Mouse (Mus musculus) testis, postnatal 14 days (tissue): Measurements from ENCODE around the gene Dnah2.

Experiments
- DNase-seq: peaks from one replicate; pipeline ENCODE4 v3.0.0; 2021; ENCODE audit warnings: low spot score

Dnah2 gene

DNA sequence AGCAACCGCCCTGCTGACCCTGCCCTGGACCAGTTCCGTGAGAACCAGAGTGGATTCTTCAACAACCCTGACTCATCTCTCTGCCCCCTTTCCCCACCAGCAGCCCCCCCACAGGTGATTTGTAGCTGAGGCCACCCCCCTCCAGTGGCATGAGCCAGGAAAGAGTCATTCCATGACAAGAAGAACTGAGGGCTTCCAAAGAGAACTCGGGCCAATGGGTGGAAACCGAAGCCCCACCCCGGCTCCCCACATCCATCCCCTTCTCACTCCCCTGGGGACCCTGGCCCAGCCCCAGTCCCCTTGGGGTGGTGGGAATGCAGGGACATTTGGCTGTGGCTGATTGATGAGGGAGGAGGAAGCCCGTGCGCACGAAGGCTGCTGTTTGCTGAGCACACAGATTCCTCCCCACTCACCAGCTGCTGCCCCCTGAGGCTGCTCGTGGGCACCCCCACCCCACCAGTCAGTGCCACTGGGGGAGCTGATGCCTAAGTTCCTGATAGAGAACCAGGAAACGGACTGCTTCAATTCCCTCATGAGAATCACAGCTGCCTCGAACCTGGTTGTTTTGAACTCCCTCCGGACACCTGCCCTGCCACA, at the start of gene Dnah2:
Dnah2 (minus strand) TSS at position 51 of the 597 bp plus-strand sequence.
- DNase-seq = no peak

DNA sequence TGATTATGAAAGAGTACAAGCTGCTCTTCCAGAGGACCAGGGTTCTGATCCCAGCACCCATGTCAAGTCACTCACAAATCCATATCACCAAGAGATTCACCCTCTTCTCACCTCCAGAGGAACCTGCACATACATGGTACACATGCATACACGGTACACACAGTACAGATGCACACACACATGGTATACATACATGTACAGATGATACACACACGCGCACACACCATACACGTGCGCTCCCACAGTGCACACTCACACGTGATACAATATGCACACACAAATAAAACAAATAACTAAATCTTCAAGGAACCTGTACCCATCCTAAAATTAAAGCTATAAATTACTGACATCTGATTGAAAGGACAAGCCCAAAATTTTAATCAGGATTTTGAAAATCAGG, 45.9 kb upstream of the Dnah2 start:
- no peak for DNase-seq

DNA sequence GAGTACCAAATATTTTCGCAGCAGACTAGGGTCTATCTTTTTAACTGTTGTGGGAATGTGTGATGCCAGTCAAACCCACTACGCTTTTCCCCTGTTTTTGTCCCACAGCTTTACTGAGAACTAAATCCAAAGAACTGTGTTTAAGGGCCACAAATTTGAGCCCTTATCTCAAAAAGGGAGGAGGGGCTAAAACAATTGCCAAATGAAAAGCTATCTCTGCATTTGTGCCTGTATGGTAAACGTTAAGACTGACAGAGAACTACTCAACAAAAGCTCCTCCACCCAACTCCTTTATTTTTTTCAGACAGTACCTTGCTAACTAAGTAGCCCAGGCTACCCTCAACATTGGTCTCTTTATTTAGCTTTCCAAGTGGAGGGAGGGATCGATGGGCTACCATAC, 43.9 kb upstream of the Dnah2 start:
- no peak for DNase-seq

DNA sequence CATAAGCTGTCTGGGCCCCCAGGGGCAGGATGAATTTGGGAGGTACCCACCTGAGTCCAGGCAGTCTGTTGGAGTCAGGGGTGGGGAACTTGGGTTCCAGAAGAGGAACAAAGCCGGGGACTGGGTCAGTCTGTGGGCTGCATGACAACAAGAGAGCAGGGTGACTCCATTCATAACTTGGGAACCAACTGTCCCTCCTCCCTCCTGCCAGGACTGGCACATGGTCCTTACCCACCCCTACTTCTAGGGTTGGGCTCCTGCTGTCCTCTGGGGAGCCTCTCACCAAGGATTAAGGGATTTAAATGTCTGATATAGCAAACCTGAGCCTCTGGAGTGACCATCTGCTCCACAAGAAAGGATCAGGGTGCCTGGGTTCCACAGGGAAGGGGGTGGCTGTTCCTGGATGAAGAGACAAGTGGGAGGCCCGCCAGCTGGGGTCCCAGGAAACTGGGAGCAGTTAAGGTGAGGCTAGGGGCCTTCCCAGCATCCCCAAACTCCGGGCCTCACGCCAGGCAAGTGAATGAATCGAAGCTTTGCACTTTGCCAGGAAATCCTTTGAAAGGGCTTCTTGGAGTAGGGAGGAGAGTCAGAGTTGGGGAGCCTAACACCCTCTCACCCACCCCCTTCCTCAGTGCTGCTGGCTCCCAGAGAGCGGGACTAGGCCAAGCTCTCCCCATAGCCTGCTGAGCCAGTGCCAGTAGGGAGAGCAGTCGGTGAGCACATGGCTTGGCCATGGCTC, 43.2 kb upstream of the Dnah2 start:
- no peak for DNase-seq

DNA sequence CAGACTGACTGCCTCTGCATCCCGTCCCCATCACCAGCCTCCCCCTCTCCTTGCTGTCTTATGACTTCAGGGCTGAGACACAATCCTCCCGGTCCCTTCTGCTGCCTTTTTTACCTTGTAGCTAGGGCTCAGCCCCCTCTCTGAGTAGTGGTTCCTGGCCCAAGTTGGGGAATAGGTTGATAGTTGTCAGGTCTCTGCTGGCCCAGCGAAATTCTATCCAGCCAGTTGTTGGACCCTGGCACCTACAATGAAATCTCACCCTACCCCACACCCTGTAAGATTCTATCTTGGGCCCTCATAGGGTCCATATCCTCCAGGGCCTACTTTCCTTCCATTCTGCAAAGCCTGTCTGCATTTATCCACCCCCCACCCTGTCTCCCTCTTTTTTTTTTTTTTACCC, 42.5 kb upstream of the Dnah2 start:
- DNase-seq = no peak

DNA sequence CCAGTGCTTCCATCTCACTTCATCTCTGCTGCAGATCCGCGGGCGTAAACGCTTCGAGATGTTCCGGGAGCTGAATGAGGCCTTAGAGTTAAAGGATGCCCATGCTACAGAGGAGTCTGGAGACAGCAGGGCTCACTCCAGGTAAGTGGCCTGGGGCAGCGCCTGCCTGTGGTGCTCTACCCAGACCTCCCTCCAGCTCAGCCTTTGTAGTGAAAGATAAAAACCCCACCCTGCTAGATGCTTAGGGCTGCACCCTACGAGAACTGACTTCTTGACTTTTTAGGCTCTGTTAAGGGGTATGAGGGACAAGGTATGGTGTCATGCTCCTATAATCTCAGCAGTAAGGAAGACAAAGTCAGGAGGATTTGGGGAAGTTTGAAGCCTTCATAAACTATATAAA, 41.7 kb upstream of the Dnah2 start:
- DNase-seq = no peak

DNA sequence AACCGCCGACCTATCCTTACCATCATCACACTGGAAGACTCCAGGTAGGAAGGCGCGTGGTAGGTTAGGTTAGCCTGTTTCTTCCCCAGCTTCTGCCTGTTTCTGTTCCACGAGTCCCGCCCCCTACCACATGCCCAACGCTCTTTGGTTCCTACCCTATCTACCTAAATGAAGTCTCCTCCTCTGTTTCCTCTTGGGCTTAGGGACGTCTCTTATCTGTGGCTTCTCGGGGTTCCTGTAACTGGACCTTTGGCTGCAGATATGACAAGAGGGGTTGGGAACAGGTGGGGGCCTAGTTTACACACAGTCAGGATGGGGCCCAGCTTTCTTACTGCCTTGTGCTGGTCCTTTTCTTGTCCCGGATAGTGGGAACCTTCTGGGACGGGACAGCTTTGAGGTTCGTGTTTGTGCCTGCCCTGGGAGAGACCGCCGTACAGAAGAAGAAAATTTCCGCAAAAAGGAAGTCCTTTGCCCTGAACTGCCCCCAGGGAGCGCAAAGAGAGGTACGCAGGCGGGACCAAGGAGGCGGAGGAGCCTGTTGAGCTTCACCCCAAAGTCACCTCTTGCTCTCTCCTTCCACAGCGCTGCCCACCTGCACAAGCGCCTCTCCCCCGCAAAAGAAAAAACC, 40.4 kb upstream of the Dnah2 start:
- no peak for DNase-seq

DNA sequence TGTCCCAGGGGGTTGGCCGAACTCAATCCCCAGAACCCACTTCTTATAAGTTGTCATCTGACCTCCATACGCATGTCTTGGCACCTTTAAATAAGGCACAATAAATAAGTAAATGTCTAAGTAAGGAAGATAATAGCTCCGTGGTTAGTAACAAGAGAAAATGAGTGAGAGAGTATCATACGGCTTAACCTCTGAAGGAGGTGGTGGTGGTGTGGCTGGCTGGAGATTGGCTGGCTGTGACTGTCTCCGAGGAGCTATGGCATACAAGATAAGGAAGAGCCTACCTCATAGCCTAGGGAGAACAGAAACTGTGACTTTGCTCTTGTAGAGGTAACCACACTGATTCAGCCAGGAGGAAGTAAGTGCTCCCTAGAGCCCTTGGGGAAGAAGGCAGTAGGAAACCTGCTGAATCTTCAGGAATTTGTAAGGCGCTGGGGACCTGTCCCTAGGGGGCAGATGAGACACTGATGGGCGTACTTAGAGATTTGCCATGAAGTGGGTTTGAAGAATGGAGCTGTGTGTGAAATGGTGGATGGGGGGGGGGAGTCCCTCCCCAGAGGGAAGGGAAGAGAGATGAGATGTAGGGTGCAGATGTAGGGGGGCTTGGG, 36.9 kb upstream of the Dnah2 start:
- DNase-seq = no peak

DNA sequence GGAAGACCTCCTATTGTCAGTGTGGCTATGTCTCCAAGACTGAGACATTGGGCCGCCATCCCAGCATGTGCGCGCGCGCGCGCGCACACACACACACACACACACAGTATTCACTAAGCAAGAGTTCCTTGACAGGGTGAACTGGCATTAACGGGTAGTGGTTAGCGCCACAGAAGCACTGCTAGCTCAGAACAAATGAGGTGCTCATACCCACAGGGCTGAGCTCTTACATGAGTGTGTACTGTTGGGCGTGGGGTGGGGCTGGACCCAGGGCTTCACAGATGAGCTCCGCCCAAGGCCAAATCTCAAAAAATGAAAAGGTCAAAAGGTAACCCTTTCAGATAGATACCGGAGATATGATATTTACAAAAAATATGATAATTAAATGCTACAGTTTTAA, 36.0 kb upstream of the Dnah2 start:
- DNase-seq = no peak

DNA sequence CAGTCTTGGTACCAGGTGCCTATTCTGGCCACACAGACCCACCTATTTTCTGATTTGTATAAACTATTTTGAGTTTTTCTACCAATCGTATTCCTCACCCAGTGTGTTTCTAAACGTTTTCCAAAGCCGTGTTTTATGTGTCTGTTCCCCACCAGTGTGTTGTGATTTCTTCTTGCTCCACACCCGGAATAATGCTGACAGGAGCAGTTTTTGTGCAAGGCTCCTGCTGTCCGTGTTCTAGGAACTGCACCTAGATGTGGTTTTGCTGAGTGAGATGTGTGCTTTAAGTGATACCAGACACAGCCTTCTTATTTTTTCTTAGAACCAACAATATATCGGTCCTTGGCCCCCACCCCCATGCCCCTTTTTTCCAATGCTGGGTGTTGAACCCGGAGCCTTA, 35.1 kb upstream of the Dnah2 start:
- DNase-seq = no peak

DNA sequence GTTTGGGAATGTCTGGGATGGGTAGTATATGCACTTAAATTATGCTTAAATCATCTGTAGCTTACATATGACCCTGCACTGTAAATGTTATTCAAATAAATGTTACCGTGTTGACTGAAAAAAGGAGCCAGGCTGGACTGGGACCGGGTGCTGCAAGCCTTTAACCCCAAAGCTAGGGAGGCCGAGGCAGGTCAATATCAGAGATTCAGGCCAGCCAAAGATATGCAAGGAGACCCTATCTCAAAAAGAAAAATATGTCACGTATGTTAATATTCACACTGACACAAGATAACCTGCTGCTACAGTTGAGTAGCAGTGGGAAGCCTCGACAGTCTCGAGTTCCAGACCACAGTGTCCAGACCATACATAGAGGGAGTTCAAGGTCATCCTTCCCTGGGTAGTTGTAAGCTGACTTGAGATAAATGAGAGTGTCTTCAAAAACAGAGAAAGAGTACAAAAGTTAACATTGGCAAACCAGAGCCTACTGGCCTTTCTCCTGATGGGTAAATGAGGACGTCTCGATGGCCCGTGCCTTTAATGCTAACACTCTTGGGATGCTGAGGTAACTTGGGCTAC, 33.4 kb upstream of the Dnah2 start:
- no peak for DNase-seq

DNA sequence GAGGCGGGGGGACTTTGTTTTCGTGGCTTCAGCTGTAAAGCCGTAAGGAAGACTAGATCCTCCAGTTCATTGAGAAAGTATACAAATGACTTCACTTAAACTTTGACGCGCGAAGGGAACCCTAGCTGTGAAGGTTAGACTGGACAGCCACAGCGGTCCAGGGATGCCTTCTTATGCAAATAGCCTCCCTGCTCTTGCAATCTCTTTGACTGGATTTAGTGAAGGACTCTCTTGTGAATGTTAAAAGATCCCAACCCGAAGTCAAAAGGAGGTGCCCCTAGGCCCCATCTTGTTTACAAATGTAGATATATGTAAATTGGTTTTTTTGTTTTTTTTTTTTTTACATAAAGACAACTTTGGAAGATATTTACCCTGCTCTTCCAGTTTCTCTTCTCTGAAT, 32.9 kb upstream of the Dnah2 start:
- DNase-seq = no peak

DNA sequence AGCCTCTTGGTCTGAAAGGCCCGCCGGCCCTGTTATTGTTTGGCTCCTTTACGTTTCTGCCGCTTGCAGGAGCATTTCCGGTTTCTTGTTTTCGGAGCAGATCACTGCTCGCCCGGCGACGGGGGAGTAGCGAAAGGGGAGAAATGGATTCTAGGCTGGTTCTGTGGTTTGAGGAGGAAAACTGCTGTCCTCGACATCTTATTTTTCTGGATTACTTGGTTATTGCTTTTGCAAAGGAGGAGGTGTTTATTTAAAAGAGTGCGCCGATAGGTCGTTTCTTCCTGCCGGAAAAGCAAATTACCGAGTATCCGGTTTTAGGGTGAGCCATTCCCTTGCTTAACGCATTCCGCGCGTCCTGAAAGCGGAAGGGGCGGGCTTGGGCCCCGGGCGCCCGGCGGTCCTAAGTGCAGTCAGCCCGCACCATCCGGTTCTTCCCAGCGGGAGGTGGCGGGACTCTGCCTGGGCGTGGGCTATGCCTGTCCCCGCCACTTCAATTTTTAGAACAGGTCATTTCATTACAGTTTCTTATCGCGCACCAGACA, 32.3 kb upstream of the Dnah2 start:
- peak; percentile 90 for DNase-seq

DNA sequence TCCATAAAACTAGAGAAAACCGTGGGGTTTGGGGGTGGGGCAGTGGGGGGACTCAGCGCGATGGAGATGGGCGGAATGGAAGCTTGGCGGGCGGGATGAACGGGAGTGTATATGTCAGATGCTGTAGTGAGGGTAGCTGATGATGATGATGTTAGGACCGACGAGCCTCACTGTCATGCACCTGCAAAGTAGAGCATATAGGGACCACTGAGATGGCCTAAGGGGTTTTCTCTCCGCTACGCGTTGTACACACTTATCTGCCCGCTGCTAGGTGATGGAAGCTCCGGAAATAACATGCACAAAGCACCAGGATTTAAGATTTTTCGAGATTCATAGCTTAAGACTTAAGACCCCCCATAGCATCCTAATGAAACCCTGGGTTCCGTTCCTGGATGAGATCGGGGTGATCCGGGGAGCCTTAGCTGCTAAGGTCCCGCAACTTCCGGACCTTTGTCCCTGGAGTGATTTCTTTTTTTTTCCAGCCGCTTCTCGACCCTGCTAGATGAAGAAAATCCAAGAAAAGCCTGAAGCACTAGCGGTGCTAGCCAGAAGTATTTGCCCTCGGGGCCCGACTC, 31.7 kb upstream of the Dnah2 start:
- no peak for DNase-seq

DNA sequence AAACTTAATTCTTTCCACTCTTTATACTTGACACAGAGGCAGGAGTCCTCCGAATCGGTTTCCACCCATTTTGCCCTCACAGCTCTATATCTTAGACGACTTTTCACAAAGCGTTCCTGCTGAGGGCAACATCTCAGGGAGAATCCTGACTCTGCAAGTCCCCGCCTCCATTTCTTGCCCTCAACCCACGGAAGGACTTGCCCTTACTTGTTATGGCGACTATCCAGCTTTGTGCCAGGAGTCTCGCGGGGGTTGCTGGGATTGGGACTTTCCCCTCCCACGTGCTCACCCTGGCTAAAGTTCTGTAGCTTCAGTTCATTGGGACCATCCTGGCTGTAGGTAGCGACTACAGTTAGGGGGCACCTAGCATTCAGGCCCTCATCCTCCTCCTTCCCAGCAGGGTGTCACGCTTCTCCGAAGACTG, 31.2 kb upstream of the Dnah2 start, which contains the start of the genes Wrap53 and Trp53:
Wrap53 (minus strand) TSS at position 165 of the 424 bp plus-strand sequence.
Trp53 (plus strand) TSS at position 269 of the 424 bp plus-strand sequence.
- peak; percentile 93 for DNase-seq

DNA sequence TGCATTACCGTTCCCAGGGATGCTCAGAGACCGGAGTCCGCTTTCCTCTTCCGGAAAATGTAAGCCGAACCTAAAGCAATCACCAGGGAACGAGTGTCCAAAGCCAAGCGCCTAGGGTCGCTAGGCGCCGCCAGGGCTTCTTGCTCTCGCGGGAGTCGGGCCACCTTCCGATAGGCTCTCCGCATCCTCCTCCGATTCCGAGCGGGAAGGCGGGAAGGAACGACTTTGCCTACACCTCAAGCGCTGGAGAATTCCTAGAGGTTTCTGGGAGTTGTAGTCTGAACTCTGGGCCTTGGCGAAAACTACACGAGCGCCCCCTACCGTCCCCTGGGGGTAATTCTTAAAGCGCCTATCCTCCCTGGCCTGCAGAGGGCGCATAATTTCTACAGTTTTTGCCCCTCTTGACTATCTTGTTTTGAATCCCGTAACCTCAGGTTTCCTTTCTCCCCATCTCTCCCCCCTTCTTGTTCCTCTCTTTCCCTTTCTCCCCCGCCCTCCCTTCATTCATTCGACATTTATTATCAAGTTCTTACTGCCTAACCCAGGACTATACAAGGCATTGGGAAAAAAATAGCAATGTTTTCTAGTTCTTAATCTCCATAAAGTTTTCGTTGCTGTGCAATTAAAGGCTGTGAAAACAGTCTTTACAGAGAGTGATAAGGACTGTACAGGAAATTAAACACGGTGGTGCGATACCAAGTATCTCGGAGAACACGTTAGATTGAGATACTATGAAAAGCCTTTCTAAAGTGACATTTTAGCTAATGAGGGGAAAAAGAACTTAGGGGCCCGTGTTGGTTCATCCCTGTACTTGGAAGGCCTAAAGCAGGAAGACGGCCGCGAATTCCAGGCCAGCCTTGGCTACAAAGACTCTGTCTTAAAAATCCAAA, 30.5 kb upstream of the Dnah2 start:
- peak; percentile 97 for DNase-seq

DNA sequence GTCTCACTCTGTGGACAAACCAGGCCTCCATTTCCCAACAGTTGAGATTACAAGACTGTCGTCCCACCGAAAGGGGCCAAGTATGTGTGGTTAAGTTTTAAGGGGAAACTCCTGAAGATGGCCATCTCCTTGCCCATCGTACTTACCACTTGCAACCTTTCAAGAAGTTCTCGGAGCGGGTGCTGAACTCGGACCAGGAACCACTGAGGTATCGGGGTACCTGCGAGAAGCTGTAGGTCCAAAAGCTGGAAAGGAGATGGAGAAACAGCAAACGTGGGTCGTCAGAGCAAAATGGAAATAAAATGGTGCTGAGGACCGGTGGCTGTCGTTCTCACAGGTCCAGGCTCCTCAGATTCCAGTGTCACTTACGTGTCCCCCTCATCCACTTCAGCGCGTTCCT, 29.4 kb upstream of the Dnah2 start:
- DNase-seq = no peak

DNA sequence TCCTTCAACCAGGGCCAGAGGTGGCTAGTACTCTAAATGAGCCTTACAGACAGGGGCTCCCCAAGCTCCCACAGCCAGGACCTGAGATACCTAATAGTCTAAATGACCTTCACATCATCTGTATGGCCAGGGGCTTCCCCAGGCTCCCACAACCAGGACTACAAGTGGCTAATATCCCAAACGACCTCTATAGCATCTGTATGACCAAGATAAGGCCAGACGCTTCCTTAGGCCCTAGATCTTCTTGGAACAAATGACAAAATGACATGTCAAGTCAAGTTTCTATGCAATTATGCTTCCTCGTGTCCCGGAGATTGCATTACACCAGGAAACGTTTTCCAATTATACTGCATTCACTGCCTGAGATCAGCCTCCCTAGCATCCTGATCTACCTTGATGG, 27.4 kb upstream of the Dnah2 start:
- DNase-seq = no peak

DNA sequence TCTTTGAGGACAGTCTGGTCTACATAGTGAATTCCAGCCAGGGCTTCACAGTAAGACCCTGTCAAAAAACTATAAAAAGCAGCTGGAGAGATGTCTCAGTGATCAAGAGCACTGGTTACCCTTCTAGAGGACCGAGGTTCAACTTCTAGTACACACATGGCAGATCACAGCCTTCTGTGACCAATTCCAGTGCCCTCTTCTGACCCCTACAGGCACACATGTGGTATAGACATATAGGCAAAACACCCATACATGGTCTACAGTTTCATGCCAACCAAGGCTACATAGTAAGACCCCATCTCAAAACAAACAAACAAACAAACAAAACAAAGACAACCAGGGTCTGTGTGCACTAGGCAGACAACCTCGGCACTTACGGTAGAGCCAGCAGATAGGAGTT, 26.3 kb upstream of the Dnah2 start:
- no peak for DNase-seq

DNA sequence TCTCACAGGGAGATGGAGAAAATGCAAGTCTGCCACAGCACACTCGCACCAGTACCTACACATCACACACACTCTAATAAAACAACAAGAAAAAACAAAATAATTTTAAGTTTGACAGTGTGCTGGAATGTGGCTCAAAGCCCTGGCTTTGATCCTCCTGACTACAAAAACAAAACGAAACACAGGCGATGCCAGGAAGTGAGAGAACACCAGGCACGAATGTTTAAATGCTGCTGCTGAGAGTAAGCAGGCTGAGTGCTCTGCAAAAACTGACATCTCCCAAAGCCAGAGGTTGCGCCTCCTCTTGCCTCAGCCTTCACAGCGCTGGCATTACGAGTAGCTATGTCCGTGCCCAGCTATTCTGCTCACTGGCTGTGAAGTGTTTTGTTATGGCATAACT, 16.2 kb upstream of the Dnah2 start:
- DNase-seq = no peak

DNA sequence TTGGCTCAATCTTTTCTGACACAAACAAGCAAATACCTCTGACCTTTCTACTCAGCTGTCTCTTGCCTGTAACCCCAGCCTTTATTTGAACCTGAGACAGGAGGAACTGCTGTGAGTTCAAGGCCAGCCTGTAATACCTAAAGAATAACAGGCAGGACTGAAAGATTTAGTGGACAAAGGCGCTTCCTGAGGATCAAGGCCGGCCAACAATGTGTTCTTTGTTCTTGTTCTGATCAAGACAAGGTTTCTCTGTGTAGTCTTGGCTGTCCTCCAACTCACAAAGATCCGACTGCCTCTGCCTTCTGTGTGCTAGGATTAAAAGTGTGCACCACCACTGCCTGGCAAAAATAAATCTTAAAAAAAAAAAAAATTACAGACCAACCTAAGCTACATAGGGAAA, 15.5 kb upstream of the Dnah2 start:
- no peak for DNase-seq
